Mouse (Mus musculus) heart, postnatal 0 days (tissue): ENCODE measurements around the gene Gm44579. TPM values are rescaled to one million over a fixed set of nuclear protein-coding genes. Genes with fewer than 3 reads are reported as not detected.
A peak's percentile ranks its signal among the peaks of the same experiment; 100 is the strongest.

ENCODE experiments used
- ATAC-seq: fragments of 200-750 bp; cut with Nextera tagmentation; 2 replicates; pipeline ENCODE4 v1.8.0; 2017; ENCODE audit warnings: low read depth, moderate number of reproducible peaks, moderate library complexity; ENCODE audit not compliant: insufficient read depth
- DNase-seq: peaks from one replicate; pipeline ENCODE4 v3.0.0-alpha.2; 2016; ENCODE audit warnings: low spot score
- H3K27ac ChIP-seq: fragments of 300-500 bp; sonication (generic); 2 replicates; pipeline ENCODE4 v1.5.1; 2014; ENCODE audit warnings: low read depth, mild to moderate bottlenecking
- H3K27me3 ChIP-seq: fragments of 300-500 bp; sonication (generic); 2 replicates; pipeline ENCODE4 v1.6.1; 2014; ENCODE audit warnings: low read length, mixed read lengths; ENCODE audit not compliant: control insufficient read depth, insufficient read depth
- H3K36me3 ChIP-seq: fragments of 300-500 bp; sonication (generic); replicated peaks from 2 replicates; pipeline ENCODE4 v1.6.1; 2014; ENCODE audit warnings: low read length, mixed read lengths; ENCODE audit not compliant: control insufficient read depth, insufficient read depth
- H3K4me1 ChIP-seq: fragments of 300-500 bp; sonication (generic); 2 replicates; pipeline ENCODE4 v1.6.1; 2014; ENCODE audit warnings: antibody characterized with exemption; ENCODE audit not compliant: control insufficient read depth, insufficient read depth
- H3K4me2 ChIP-seq: fragments of 300-500 bp; sonication (generic); 2 replicates; pipeline ENCODE4 v1.6.1; 2014; ENCODE audit warnings: low read depth, mild to moderate bottlenecking, low read length, moderate library complexity
- H3K4me3 ChIP-seq: fragments of 300-500 bp; sonication (generic); 2 replicates; pipeline ENCODE4 v1.5.1; 2014; ENCODE audit warnings: low read depth, low read length
- H3K9ac ChIP-seq: fragments of 300-500 bp; sonication (generic); replicated peaks from 2 replicates; pipeline ENCODE4 v1.6.1; 2014; ENCODE audit warnings: low read depth, low read length, mixed read lengths
- H3K9me3 ChIP-seq: fragments of 300-500 bp; sonication (generic); replicated peaks from 2 replicates; pipeline ENCODE4 v1.6.1; 2016; ENCODE audit warnings: low read length; ENCODE audit not compliant: control insufficient read depth
- CTCF ChIP-seq: IDR thresholded peaks from 2 replicates; pipeline ENCODE4 v1.5.1; 2016; ENCODE audit warnings: antibody characterized with exemption, control low read depth, low read depth
- EP300 ChIP-seq: IDR thresholded peaks from 2 replicates; pipeline ENCODE4 v1.6.1; 2016; ENCODE audit warnings: antibody characterized with exemption, low read depth
- WGBS: fragments of 180-500 bp; shearing (Covaris S2); extraction: QIAGEN DNeasy Blood & Tissue Kit; methylation state at CpG from one replicate; pipeline ENCODE4 v1.1.7; 2014; 5-methylcytosine and 5-hydroxymethylcytosine counted together
- polyA plus RNA-seq: library from polyadenylated mRNA; unstranded; fragments of >200 nt; fragmentation: Nextera tagmentation; extraction: Ambion mirVana; gene quantifications from 2 replicates; pipeline ENCODE4 v1.2.1, GENCODE M21; 2015
- total RNA-seq: library from RNA; depleted of rRNA; stranded (reverse); fragments of >200 nt; gene quantifications from 2 replicates; pipeline ENCODE4 v1.2.3, GENCODE M21; 2014; ENCODE audit warnings: low replicate concordance

Gm44579 gene
- total and polyA plus RNA-seq, 2 experiments from 2014 or later, result not detected

DNA sequence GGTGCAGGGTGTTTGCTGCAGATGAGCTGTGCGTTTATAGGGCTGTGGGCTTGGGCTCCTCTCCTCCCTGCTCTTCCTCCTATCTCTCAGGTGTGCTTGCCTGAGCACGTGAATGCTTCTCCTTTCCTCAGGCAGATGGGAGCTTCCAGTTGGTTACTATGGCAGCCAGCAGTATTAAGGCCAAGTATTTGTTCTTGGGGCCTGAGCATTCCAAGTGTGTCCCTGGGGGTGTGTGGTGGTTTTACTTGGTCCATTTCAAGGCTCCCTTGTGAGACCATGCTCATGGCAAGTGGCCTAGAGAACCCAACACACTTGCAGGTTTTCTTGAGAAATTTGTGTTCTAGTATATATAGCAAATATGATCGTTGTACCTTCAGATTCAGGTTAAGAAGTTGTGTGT, 25.3 kb downstream of the Gm44579 start, which contains the start of gene Olfr288:
Gene Olfr288, minus strand, starts transcription at position 101 of the 400 bp plus-strand sequence.
- Histone ChIP-seq H3K4me2 (no peak within 1 kb of the TSS), H3K27ac (no peak within 1 kb of the TSS), H3K36me3 (no peaks in the 10 kb centered on the region), H3K9ac (no peak within 1 kb of the TSS), H3K27me3 (no peaks in the 10 kb centered on the region), H3K4me3 (no peak within 1 kb of the TSS), H3K4me1 (no peaks in the 10 kb centered on the region), H3K9me3 (0 out of 2 replicates have a peak, but pooled peaks cover 2% of the 10 kb centered on the region)
- ATAC-seq, result no peak
- TF ChIP-seq CTCF, result no peak
- no peak for TF ChIP-seq EP300
- no peak for DNase-seq
- WGBS, result 63% methylated on average over 3 of the region's 3 CpGs

GRCm38 (mm10) chr15:98184456-98184855, 36.3 kb downstream of the Gm44579 start:
- whole genome bisulfite sequencing, result 45% methylated on average over 4 of the region's 4 CpGs
- ATAC-seq, result no peak
- 0 out of 2 replicates have a peak, but pooled peaks cover 8% of the 10 kb centered on the region for H3K4me1 ChIP-seq

GRCm38 (mm10) chr15:98181856-98182570, 38.8 kb downstream of the Gm44579 start:
- H3K9me3 ChIP-seq, result no peaks in the 10 kb centered on the region
- H3K4me2 ChIP-seq, result peak overlapping the region; percentile 12; the same call in 1 of the 2 replicates
- 0 out of 2 replicates have a peak, but pooled peaks cover 8% of the 10 kb centered on the region for H3K4me1 ChIP-seq
- 56% methylated on average over 12 of the region's 12 CpGs for WGBS
- no peaks in the 10 kb centered on the region for H3K27me3 ChIP-seq
- TF ChIP-seq CTCF, result no peak
- no peak for TF ChIP-seq EP300
- H3K36me3 ChIP-seq, result no peaks in the 10 kb centered on the region
- DNase-seq (no peak), ATAC-seq (no peak)
- no peak overlapping the region for H3K9ac ChIP-seq
- peak overlapping the region; percentile 92 for H3K27ac ChIP-seq
- H3K4me3 ChIP-seq, result no peak overlapping the region

More at GRCm38 (mm10) chr15:98184456-98184855, 36.3 kb downstream of the Gm44579 start:
- TF ChIP-seq CTCF, result no peak
- no peak for TF ChIP-seq EP300
- H3K36me3 ChIP-seq, result no peaks in the 10 kb centered on the region
- no peak overlapping the region for H3K27ac ChIP-seq
- no peak overlapping the region for H3K4me3 ChIP-seq
- H3K9me3 ChIP-seq, result no peaks in the 10 kb centered on the region
- H3K27me3 ChIP-seq, result no peaks in the 10 kb centered on the region
- no peak for DNase-seq
- no peak overlapping the region for H3K9ac ChIP-seq
- H3K4me2 ChIP-seq, result no peak overlapping the region

DNA sequence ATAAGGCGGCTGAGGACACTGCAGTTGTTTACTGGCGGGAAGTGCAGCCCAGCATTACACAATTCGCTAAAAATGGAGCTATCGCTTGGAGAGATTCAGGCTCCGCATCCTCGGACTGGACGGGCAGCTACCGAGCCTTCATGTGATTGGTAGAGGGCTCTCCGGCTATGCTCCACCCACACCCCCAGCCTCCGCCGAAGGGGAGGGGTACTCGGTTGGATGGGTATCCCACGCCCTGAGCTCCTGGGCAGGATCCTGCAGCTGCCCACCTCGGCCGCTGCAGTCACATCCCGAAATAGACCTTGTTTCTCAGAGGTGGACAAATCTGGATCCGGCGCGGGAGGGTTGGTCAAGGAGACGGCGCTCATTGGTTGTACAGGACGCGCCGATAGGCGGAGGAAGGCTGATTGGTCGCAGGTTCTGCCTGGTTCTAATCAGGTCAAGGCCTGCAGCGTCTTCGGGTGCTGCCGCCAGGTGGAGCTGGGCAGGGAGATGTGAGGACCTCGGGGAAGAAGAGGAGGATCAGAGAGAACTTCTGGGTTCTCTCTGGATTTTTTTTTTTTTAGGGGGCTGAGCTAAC, 39.6 kb downstream of the Gm44579 start:
- H3K36me3 ChIP-seq, result no peaks in the 10 kb centered on the region
- TF ChIP-seq CTCF (peak; percentile 95), EP300 (peak; percentile 81)
- H3K4me1 ChIP-seq, result 0 out of 2 replicates have a peak, but pooled peaks cover 8% of the 10 kb centered on the region
- H3K9me3 ChIP-seq, result no peaks in the 10 kb centered on the region
- ATAC-seq (peak; percentile 97), DNase-seq (peak; percentile 98)
- no peaks in the 10 kb centered on the region for H3K27me3 ChIP-seq
- H3K4me3 ChIP-seq, result peak overlapping the region; percentile 50
- peak overlapping the region; percentile 92 for H3K27ac ChIP-seq
- peak overlapping the region; percentile 75 for H3K4me2 ChIP-seq
- H3K9ac ChIP-seq, result peak overlapping the region; percentile 54
- under 1% methylated on average over 30 of the region's 30 CpGs for WGBS

DNA sequence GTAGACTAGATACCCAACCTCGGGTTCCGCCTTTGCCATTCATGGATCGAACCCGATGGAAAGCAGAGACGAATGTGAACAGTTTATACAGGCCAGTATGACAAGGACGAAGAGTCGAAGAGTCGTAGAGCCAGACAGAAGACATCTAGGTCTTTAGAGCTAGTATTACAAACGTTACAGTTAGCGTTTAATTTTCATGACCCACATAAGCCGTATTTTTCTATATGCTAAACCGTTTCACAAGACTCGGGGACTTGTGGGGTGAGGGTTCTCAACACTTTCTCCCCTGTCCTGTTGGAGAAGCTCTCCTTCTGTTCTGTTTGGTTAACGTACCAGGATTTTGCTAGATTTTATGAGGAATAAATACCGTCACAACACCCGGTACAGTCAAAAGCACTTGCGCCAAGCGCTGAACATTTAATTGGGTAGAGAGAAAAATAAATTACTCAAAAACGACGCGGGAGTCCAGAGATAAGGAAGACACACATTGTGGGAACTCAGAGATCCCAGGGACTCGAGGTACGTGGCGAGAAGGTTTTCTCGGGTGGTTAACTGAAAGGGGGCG, 40.1 kb downstream of the Gm44579 start:
- Histone ChIP-seq H3K4me1 (0 out of 2 replicates have a peak, but pooled peaks cover 8% of the 10 kb centered on the region), H3K9ac (peak overlapping the region; percentile 54), H3K4me3 (peak overlapping the region; percentile 50), H3K27me3 (no peaks in the 10 kb centered on the region), H3K4me2 (peak overlapping the region; percentile 75), H3K9me3 (no peaks in the 10 kb centered on the region), H3K27ac (peak overlapping the region; percentile 92), H3K36me3 (no peaks in the 10 kb centered on the region)
- 9% methylated on average over 26 of the region's 26 CpGs for WGBS
- DNase-seq, result no peak
- no peak for ATAC-seq
- TF ChIP-seq CTCF, result no peak
- TF ChIP-seq EP300, result no peak
